Mouse (Mus musculus) myocyte (in vitro differentiated cells): Measurements from ENCODE around the gene Ogfod3. TPM values are rescaled to one million over a fixed set of nuclear protein-coding genes. Genes with fewer than 3 reads are reported as not detected.

Experiments used
- H3K27me3 ChIP-seq: one replicate; pipeline ENCODE4 v1.6.1; 2011; ENCODE audit not compliant: control insufficient read depth, insufficient read depth, insufficient read length
- H3K36me3 ChIP-seq: one replicate; pipeline ENCODE4 v1.6.1; 2011; ENCODE audit not compliant: control insufficient read depth, insufficient read depth
- H3K4me2 ChIP-seq: one replicate; pipeline ENCODE4 v1.6.1; 2011; ENCODE audit warnings: low read depth, control low read depth
- H3K4me3 ChIP-seq: one replicate; pipeline ENCODE4 v1.5.1; 2011; ENCODE audit warnings: mild to moderate bottlenecking, control low read depth, moderate library complexity
- H3K79me2 ChIP-seq: one replicate; pipeline ENCODE4 v1.6.1; 2011; ENCODE audit not compliant: control insufficient read depth, insufficient read depth
- H3ac ChIP-seq: one replicate; pipeline ENCODE4 v1.6.1; 2011; ENCODE audit not compliant: control insufficient read depth, insufficient read length
- CEBPB ChIP-seq: IDR thresholded peaks from 2 replicates; pipeline ENCODE4 v1.6.1; 2011; ENCODE audit warnings: mild to moderate bottlenecking, moderate library complexity; ENCODE audit not compliant: poor library complexity, insufficient read depth, severe bottlenecking
- E2F4 ChIP-seq: IDR thresholded peaks from one replicate; pipeline ENCODE4 v1.6.1; 2011; ENCODE audit warnings: mild to moderate bottlenecking, control low read depth, moderate library complexity; ENCODE audit not compliant: insufficient read depth
- MAX ChIP-seq: IDR thresholded peaks from one replicate; pipeline ENCODE4 v1.6.1; 2011; ENCODE audit warnings: low read depth, mild to moderate bottlenecking, control low read depth
- MYOD1 ChIP-seq, 3 experiments: IDR thresholded peaks; one replicate each; pipeline ENCODE4 v1.6.1; 2011; ENCODE audit warnings: control low read depth in 2 of 3, low read depth in 2 of 3, mild to moderate bottlenecking in 2 of 3, moderate library complexity in 1 of 3; ENCODE audit not compliant: insufficient read length in 2 of 3, control insufficient read depth in 1 of 3
- MYOG ChIP-seq, 3 experiments: IDR thresholded peaks; one replicate each; pipeline ENCODE4 v1.6.1; 2011; ENCODE audit warnings: control low read depth in 2 of 3, low read depth in 2 of 3, mild to moderate bottlenecking in 2 of 3; ENCODE audit not compliant: insufficient read length in 2 of 3, control insufficient read depth in 1 of 3, insufficient read depth in 1 of 3
- POLR2A ChIP-seq: IDR thresholded peaks from one replicate; pipeline ENCODE4 v1.6.1; 2011; ENCODE audit warnings: low read depth, mild to moderate bottlenecking, control low read depth, moderate library complexity; ENCODE audit not compliant: insufficient read length
- POLR2AphosphoS2 ChIP-seq: IDR thresholded peaks from one replicate; pipeline ENCODE4 v1.6.1; 2011; ENCODE audit warnings: low read depth, control low read depth; ENCODE audit not compliant: insufficient read length
- REST ChIP-seq: IDR thresholded peaks from one replicate; pipeline ENCODE4 v1.6.1; 2011; ENCODE audit warnings: mild to moderate bottlenecking, control low read depth, moderate library complexity; ENCODE audit not compliant: insufficient read depth, insufficient read length
- SRF ChIP-seq: IDR thresholded peaks from one replicate; pipeline ENCODE4 v1.6.1; 2011; ENCODE audit warnings: low read depth; ENCODE audit not compliant: control insufficient read depth, insufficient read length
- TCF12 ChIP-seq: IDR thresholded peaks from one replicate; pipeline ENCODE4 v1.6.1; 2011; ENCODE audit warnings: mild to moderate bottlenecking, control low read depth; ENCODE audit not compliant: poor library complexity, insufficient read depth, severe bottlenecking
- TCF3 ChIP-seq: IDR thresholded peaks from one replicate; pipeline ENCODE4 v1.6.1; 2011; ENCODE audit warnings: low read depth, control low read depth; ENCODE audit not compliant: insufficient read length
- USF1 ChIP-seq: IDR thresholded peaks from one replicate; pipeline ENCODE4 v1.6.1; 2011; ENCODE audit warnings: low read depth, mild to moderate bottlenecking, control low read depth, moderate library complexity
- polyA plus RNA-seq: library from polyadenylated mRNA; unstranded; fragments of >200 nt; fragmentation: generic; extraction: Trizol; gene quantifications from one replicate; pipeline ENCODE4 v1.2.1, GENCODE M21; 2012; ENCODE audit warnings: missing spikeins

Ogfod3 gene
- 12.5 TPM for polyA plus RNA-seq

DNA sequence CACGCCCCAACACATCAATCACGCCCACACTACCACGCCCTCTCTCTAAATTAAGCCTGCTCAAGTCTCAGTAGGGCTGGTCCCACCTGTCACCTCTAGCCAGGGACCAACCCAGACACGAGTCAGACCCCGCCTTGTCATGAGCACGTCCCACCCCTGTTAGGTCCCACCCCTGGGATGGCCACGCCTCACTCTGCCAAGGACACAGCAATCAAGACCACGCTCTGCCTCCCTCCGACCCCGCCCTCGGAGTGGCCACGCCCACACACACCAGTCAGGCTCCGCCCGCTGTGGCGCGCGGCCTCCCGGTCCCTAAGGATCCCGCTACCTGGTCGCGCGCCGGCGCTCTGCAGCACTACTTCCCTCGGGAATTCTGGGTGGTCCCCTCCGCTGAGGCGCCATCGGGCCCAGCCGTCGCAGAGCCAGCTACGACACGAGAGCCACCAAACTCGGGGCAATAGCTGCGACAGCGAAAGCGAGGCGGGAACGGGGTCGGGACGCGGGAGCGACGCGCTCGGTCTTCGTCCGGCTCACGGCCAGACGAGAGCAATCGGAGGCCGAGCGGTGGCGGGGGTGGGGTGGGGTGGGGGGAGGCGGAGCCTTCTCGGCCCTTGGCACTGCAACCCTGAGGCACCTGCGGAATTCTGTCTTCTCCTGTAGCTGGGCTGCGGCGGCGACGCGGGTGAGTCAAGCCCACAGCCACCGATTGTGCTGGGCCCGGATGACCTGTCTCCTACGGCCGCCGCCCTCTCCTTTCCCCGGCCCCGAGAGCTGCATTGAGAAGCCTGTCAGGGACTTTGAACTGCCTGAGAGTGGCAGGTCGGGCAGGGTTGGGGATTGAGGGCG, at the start of gene Ogfod3, which contains the start of gene Hexdc:
Gene Ogfod3 (minus strand): TSS at position 551 of the 846 bp plus-strand sequence.
Gene Hexdc (plus strand): TSS at position 273 of the 846 bp plus-strand sequence.
- Histone ChIP-seq H3K4me2 (peak within 1 kb of the TSS; percentile 78), H3K27me3 (no peaks in the 10 kb centered on the region), H3ac (peak within 1 kb of the TSS; percentile 41), H3K4me3 (peak within 1 kb of the TSS; percentile 46), H3K36me3 (peaks cover 12% of the 10 kb centered on the region), H3K79me2 (no peaks in the 10 kb centered on the region)
- TF ChIP-seq MYOD1 (IDR thresholded peaks at IDR 0.05; ENCODE audit: control insufficient read depth in 1 of 3, insufficient read length in 2 of 3, low read depth in 2 of 3) (peak in 2 of 3 experiments; percentile 51 to 76), E2F4 (peak; percentile 33), MAX (no peak), USF1 (no peak), TCF3 (no peak), SRF (no peak), POLR2AphosphoS2 (peak; percentile 67), TCF12 (no peak), POLR2A (peak; percentile 73), CEBPB (no peak), MYOG (IDR thresholded peaks at IDR 0.05; ENCODE audit: control insufficient read depth in 1 of 3, insufficient read depth in 1 of 3, insufficient read length in 2 of 3, low read depth in 2 of 3) (peak in 1 of 3 experiments; percentile 30), REST (no peak)

DNA sequence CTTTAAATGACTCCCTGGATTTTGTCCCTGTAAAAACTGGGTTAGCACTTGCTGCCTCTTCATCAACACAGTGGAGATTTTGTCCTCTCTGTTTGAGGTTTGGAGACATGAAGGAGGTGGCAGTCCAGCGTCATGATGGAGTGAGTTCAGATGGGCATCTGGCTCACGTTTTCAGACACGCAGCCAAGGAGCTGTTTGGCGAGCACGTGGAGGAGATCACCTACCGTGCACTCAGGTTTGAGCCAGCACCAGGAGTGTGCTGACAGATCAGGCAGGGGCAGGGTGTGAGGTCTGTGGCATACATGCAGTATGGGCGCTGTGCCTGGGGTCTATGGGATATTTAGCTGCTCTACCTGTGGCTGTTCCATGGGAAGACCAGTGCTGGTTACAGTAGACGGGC, 45.7 kb upstream of the Ogfod3 start:
- Histone ChIP-seq H3K4me2 (no peak overlapping the region), H3K4me3 (no peak overlapping the region), H3K36me3 (peaks cover 59% of the 10 kb centered on the region), H3K79me2 (no peaks in the 10 kb centered on the region), H3K27me3 (no peaks in the 10 kb centered on the region), H3ac (no peak overlapping the region)
- TF ChIP-seq E2F4, result no peak

DNA sequence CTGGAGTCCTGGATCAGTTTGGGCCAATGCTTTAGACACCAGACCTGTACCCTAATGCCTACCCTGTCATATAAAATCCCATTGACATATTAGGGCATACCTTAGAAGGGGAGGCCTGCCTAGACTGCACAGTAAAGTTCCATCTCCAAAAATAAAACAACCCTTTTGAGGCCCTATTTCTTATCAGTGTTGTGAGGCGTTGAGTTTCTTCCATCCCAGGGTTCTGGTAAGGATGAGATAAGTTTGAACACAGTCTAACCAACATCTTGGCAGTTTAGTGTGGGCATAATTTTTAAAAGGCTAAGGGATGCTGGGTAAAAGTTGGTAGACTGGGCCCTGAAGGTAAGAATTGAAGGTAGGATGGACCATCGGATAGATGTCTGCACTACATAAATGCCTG, 35.2 kb upstream of the Ogfod3 start:
- Histone ChIP-seq H3K27me3 (no peaks in the 10 kb centered on the region), H3K4me3 (no peak overlapping the region), H3K36me3 (peaks cover 19% of the 10 kb centered on the region), H3K79me2 (no peaks in the 10 kb centered on the region), H3K4me2 (no peak overlapping the region), H3ac (no peak overlapping the region)
- TF ChIP-seq MYOD1 (IDR thresholded peaks at IDR 0.05; ENCODE audit: control insufficient read depth in 1 of 3, insufficient read length in 2 of 3, low read depth in 2 of 3), result no peak
- TF ChIP-seq TCF12, result no peak
- TF ChIP-seq POLR2AphosphoS2, result no peak
- TF ChIP-seq USF1, result no peak

DNA sequence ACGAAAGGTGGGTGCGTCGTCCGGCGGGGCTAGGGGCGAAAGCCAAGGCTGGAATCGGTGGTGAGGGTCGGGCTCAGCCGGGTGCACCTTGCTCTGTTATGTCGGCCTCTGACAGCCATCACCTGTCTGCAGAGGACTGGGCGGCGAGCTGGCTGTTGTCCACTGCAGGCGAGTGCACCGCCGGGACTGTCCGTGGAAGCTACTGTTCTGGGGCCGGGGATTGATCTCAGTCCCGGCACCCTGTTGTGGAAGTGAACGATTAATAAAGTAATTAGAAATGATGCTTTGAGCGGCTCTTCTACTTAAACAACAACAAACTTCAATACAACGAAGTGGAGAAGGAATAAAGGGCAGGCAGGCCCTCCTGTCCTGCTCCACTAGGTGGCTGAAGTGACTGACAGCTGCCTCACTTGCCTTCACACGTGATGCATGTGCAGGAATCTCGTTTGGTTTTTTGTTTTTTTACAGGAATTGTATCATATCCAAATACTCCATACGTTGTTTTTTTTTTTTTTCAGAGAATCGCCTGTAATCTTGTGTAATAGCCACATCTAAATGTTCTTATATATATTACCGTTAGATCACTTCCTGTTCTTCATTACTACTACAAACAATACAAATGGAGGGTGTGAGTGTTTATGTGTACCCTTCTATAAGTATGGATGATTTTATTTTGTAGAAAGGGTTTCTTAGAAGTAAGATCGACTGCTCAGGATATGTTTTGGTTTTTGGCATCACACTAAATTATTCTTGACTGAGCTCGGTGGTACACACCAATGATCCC, 33.0 kb upstream of the Ogfod3 start:
- H3K36me3 ChIP-seq, result peaks cover 8% of the 10 kb centered on the region
- no peaks in the 10 kb centered on the region for H3K79me2 ChIP-seq
- no peaks in the 10 kb centered on the region for H3K27me3 ChIP-seq
- H3K4me2 ChIP-seq, result peak overlapping the region; percentile 90
- peak overlapping the region; percentile 61 for H3K4me3 ChIP-seq
- peak overlapping the region; percentile 81 for H3ac ChIP-seq
- TF ChIP-seq USF1, result peak; percentile 83
- no peak for TF ChIP-seq SRF
- no peak for TF ChIP-seq TCF3
- TF ChIP-seq MYOD1 (IDR thresholded peaks at IDR 0.05; ENCODE audit: control insufficient read depth in 1 of 3, insufficient read length in 2 of 3, low read depth in 2 of 3), result peak in 2 of 3 experiments; percentile 5 to 53
- no peak for TF ChIP-seq MYOG (IDR thresholded peaks at IDR 0.05; ENCODE audit: control insufficient read depth in 1 of 3, insufficient read depth in 1 of 3, insufficient read length in 2 of 3, low read depth in 2 of 3)
- no peak for TF ChIP-seq MAX
- no peak for TF ChIP-seq REST
- no peak for TF ChIP-seq E2F4
- TF ChIP-seq POLR2A, result no peak
- TF ChIP-seq POLR2AphosphoS2, result no peak
- no peak for TF ChIP-seq TCF12
- no peak for TF ChIP-seq CEBPB
